Mouse (Mus musculus) c-Kit-negative CD71-positive TER-119-positive erythroid progenitor cells, embryonic 14.5 days (primary cell): ENCODE measurements around the gene Tbc1d19.

ENCODE experiments used
- DNase-seq: peaks from one replicate; pipeline ENCODE4 v3.0.0-alpha.2; 2013; ENCODE audit warnings: low read depth, low spot score

Tbc1d19 gene

DNA sequence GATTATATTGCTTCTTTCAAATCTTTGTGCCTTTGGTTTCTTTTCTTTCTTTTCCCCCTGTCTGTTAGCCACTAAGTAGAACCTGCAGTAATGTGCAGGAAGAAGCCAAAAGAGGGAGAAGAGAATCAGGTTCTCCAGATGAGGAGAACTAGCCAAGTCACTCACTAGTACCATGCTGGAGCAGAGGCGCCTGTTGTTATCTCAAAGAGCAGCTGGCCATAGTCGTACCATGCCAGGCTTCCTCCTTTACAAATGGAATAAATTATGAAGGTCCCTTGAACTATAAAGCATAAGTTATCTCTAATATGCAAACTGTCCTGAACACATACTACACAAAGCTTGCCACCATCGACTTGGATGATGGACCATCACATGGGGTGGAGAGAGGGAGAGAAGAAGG is 99.8 kb downstream of the Tbc1d19 start:
- DNase-seq, result no peak

- no peak for DNase-seq
Observed at GRCm38 (mm10) chr5:53920416-53920815, 111.0 kb downstream of the Tbc1d19 start.

- no peak for DNase-seq
Observed at GRCm38 (mm10) chr5:53922149-53922904, 112.9 kb downstream of the Tbc1d19 start.

- no peak for DNase-seq
Observed at GRCm38 (mm10) chr5:53924005-53924404, 114.6 kb downstream of the Tbc1d19 start.

- no peak for DNase-seq
Observed at GRCm38 (mm10) chr5:53926301-53926855, 117.0 kb downstream of the Tbc1d19 start.

- DNase-seq, result no peak
Observed at GRCm38 (mm10) chr5:53927886-53928285, 118.5 kb downstream of the Tbc1d19 start.

- DNase-seq, result no peak
Observed at GRCm38 (mm10) chr5:53928537-53928936, 119.1 kb downstream of the Tbc1d19 start.

GRCm38 (mm10) chr5:53929205-53929614 is 119.8 kb downstream of the Tbc1d19 start:
- DNase-seq, result no peak

- no peak for DNase-seq
Observed at GRCm38 (mm10) chr5:53929814-53930213, 120.4 kb downstream of the Tbc1d19 start.

- no peak for DNase-seq
Observed at GRCm38 (mm10) chr5:53931011-53931410, 121.6 kb downstream of the Tbc1d19 start.

DNA sequence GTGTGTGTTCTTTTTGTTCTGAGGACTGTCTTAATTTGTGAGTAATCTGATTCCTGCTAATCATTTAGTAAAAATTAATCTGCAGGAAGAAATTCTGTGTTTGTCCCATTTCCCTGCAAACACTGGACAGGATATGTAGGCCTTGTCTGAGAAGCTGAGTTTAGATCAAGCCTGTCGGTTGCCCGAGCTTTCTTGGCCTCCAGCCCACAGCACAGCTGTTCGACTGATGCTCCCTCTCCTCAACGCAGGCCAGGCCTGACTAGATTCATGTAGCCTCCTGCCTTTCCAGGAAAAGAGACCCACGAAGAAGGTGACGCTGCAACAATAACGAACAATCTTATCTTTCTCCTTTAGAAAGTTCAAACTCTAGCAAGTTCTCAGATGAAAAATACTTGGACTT is 124.2 kb downstream of the Tbc1d19 start:
- DNase-seq, result no peak

- no peak for DNase-seq
Observed at GRCm38 (mm10) chr5:53934040-53934439, 124.6 kb downstream of the Tbc1d19 start.

DNA sequence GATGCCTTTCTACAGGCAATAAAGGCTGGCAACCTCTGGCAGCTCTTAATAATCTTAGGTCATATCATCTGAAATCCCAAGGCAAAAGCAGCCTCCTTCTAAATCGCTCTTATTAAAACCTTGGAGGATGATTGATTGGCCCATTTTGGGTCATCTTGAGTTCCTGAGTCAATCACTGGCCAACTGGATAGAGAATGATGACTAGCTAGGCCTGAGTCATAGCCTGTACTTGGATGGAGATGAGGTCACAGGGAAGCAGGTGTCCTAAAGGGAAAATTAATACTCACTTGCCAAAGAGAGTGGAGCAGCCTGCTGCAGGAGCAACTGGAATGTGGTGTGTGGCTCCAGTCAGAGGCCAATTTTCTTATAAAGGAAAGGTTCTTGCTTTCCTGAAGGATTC is 125.4 kb downstream of the Tbc1d19 start:
- no peak for DNase-seq

DNA sequence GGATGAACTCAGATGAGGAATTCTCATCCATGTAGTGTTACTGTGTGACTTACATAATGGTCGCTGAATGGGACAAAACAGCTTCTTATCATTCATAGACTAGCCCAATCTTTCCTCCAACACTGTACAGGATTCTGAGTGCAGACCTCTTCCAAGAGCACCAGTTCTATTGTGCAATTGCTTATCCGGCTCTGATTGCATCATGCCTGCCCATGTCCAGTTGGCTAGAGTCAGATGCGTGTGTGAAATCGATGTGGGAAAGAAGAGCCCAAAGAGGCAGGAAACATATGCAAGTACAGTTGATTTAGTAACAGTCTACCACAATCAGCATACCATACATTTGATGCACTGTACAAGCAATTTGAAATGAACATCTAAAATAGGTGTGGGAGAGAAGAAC is 127.8 kb downstream of the Tbc1d19 start:
- no peak for DNase-seq

DNA sequence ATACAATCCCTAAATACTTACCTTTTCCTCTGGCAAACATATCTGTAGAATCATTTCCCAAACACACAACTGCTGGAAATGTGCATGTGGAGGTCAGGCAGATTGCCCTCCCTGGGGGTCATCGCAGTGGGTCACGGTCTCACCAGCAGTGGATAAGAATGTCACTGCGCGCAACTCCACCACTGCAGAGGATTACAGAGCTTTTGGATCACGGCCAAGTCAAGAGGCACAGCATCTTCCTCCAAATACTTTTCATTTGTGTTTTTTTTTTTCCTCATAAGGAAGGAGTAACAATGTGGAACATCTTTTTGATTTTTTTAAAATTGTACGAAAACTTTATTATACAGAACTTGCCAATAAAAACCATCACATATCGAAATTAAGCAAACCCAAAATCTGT is 129.6 kb downstream of the Tbc1d19 start:
- no peak for DNase-seq

DNA sequence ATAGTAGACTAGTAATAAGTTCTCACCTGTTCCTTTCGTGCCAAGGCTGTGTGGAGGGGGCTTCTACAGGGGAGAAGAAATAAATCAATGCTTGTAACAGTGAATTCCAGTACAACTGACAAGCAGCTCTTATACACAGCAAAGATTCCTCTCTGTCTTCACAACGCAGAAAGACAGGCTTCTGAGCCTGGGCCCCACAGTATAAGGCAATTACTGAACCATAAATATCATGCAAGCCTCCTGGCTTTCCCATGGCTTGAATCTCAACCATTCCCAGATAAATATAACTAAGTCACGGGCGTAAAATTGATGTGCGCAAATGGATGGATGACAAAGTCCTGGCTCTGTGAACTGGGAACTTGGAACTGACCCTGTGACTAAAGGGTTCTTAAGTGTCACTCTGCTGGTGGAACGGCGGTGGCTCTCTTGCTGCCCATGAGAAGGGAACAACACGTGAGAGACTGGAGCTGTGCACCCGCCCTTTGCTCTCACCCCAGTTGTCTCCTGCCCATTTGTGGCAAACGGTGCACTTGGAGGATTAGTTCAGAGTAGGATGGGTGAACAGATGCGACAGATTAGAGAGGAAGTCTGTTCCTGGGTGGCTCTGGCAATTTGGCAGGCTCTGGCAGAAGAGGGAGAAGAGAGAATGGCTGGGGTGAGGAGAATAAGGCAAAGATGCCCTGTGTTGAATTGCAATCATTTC is 132.1 kb downstream of the Tbc1d19 start:
- DNase-seq, result no peak

DNA sequence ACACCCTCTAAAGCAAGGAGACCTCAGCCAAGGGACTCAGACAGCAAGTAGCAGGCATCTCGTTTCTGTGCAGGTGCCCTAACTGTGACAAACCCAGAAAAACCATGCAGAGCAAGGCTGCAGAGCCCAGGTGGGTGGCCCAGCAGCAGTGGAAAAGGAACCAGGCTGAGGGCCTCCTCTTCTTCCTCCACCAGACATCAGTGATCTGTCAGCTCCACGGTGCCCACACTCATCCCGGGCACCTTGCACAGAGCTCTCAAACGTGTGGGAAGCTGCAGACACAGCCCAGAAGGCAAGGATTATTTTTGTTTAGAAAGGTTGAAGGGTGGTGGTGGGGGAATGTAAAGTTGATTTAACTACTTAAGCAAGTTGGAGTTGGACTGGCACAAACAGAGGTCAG is 132.9 kb downstream of the Tbc1d19 start:
- no peak for DNase-seq

DNA sequence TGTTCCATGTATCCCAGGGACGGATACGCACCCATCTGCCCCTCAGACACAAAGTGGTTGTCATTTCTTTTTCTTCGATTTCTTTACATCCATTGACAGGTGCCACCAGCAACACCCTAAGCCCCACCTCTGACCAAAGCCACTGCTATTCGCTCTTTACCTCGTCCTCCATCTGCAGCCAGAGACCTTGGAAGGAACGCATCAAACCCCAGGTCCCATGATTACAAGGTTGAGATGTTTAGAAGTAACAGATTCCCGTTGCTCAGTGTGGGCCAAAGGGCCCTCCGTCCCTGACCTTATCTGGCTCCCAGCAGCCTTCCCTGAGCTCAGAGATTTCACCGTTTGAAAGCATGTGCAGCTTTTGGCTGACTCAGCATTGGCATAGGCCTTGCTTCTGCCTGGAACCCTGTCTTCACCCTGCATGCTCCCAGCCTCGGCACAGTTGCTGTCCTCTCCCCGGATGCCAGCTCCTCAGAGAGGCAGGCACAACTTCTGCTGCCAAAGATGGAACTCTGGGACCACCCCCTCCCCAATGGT is 134.0 kb downstream of the Tbc1d19 start:
- DNase-seq, result no peak

DNA sequence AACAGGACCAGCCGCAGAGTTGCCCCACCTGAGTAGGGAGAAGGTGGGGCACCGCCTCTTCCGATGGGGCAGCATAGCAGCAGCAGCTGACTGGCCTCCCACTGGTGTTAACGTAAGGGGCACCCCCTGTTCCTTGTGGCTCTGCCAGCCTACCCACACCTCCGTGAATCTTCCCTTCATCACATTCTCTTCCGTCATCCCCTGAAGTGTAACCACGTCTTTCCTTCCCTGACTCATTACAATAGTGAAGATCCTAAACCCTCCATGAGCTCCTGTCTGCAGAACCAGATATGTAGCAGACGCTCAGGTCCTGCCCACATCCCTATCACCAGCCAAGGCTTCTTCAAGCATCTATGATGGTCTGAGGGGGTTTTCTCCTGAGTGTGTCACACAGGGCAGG is 137.3 kb downstream of the Tbc1d19 start:
- no peak for DNase-seq

DNA sequence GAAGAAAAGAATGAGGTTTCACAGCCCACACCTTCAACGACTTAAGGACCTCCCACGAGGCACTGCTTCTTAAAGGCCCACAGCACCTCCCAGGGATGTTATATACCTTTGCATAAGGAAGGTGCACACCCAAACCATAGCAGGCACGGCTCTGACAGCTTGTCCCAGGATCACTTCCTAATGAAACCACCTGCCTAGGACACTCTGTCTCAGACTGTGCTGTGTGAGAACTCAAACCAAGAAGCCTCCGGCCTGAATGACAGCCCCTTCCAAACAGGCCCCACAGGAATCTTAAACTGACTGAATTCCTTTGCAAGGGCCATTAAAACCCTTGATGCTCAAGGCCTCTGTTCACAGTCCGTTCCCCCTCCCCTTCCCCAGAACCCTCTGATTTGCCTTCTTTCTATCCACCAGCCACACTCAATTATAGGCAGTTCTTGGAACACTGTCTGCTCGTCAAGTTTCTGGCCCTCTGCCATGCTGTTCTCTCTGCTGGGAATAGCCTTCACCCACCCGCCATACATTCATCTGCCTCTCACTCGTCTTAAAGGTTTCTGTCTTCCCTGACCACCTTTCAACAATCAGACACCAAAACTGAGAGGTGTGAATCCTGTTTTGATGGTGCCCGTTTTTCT is 138.3 kb downstream of the Tbc1d19 start:
- DNase-seq, result no peak

DNA sequence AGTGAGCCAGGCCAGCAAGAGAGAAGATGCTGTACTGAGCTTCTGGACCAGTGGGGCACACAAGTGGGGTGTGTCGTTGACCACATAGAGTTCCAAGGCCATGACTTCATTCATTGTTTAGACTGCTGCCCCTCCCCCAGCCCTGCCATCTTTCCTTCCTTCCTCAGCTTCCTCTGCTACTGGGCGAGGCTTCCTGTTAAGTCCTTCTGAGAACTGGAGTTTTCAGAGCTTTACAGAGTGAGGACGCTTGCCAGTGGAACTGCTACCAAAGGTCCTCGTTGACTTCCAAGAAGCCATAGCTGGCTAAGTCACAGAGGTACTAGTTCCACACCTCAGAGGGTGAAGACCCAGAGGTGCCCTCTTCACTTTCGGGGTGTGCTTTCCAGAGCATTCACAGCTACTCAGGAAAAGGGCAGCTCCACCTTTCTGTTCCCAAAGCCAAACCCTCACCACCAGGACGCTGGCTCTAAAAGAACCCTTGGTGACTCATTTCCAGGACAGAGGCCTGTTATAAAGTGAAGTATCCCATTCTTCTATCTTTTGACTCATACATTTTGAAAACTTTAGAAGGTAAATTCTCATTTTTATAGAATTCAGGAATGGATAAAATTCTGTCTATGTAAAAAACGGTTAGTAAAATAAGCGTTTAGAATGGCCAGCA is 139.3 kb downstream of the Tbc1d19 start:
- DNase-seq, result no peak

DNA sequence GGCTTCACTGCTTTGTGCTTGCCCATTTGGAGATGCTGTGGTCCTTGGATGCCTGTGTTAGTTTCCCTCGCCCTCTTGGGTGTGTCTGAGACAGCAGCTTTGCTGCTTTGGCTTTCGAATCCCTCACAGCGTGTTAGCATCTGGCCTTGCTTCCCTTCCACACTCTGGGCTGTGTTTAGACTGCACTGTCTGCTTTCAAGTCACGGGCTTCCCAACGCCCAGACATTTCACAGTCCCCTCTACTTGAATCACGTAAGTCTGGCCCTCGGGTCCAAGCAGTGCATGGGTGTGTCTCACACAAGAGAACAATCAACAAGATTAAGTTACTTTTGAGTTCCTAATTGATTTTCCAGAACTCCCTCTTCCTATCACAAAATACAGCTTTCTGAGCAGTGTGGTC is 140.8 kb downstream of the Tbc1d19 start:
- DNase-seq, result no peak
